Mouse (Mus musculus) liver, postnatal 0 days (tissue): ENCODE data around the gene Klhl32. TPM values are rescaled to one million over a fixed set of nuclear protein-coding genes. Genes with fewer than 3 reads are reported as not detected.
A peak's percentile ranks its signal among the peaks of the same experiment; 100 is the strongest.

Experiments
- ATAC-seq: fragments of 200-750 bp; cut with Nextera tagmentation; 2 replicates; pipeline ENCODE4 v1.8.0; 2017; ENCODE audit warnings: mild to moderate bottlenecking, moderate library complexity
- DNase-seq: peaks from one replicate; pipeline ENCODE4 v3.0.0-alpha.2; 2016
- H3K27ac ChIP-seq: fragments of 300-500 bp; sonication (generic); 2 replicates; pipeline ENCODE4 v1.5.1; 2014; ENCODE audit warnings: antibody characterized with exemption, moderate library complexity, mild to moderate bottlenecking, low read depth
- H3K27me3 ChIP-seq: fragments of 300-500 bp; sonication (generic); 2 replicates; pipeline ENCODE4 v1.6.1; 2014; ENCODE audit warnings: low read length, control low read depth, mixed read lengths; ENCODE audit not compliant: insufficient read depth
- H3K36me3 ChIP-seq: fragments of 300-500 bp; sonication (generic); replicated peaks from 2 replicates; pipeline ENCODE4 v1.6.1; 2014; ENCODE audit warnings: mild to moderate bottlenecking, control low read depth, low read length, moderate library complexity, mixed read lengths; ENCODE audit not compliant: insufficient read depth
- H3K4me1 ChIP-seq: fragments of 300-500 bp; sonication (generic); 2 replicates; pipeline ENCODE4 v1.6.1; 2014; ENCODE audit warnings: antibody characterized with exemption, mild to moderate bottlenecking, control low read depth; ENCODE audit not compliant: insufficient read depth
- H3K4me2 ChIP-seq: fragments of 300-500 bp; sonication (generic); 2 replicates; pipeline ENCODE4 v1.6.1; 2014; ENCODE audit warnings: low read depth, mild to moderate bottlenecking, low read length, moderate library complexity, mixed read lengths
- H3K4me3 ChIP-seq: fragments of 300-500 bp; sonication (generic); 2 replicates; pipeline ENCODE4 v1.5.1; 2014; ENCODE audit warnings: low read depth, low read length
- H3K9ac ChIP-seq: fragments of 300-500 bp; sonication (generic); replicated peaks from 2 replicates; pipeline ENCODE4 v1.6.1; 2014; ENCODE audit warnings: mild to moderate bottlenecking, moderate library complexity
- H3K9me3 ChIP-seq: fragments of 300-500 bp; sonication (generic); 2 replicates; pipeline ENCODE4 v1.6.1; 2016; ENCODE audit warnings: mild to moderate bottlenecking, control low read depth, low read length, mixed read lengths
- CTCF ChIP-seq: sonication (generic); IDR thresholded peaks from 2 replicates; pipeline ENCODE4 v1.5.1; 2016; ENCODE audit warnings: antibody characterized with exemption, low read depth
- EP300 ChIP-seq: IDR thresholded peaks from 2 replicates; pipeline ENCODE4 v1.6.1; 2016; ENCODE audit warnings: antibody characterized with exemption, low read depth, mild to moderate bottlenecking
- WGBS: fragments of 180-500 bp; shearing (Covaris S2); extraction: QIAGEN DNeasy Blood & Tissue Kit; methylation state at CpG from one replicate; pipeline ENCODE4 v1.1.7; 2014; ENCODE audit not compliant: insufficient replicate concordance; 5-methylcytosine and 5-hydroxymethylcytosine counted together
- polyA plus RNA-seq: library from polyadenylated mRNA; unstranded; fragments of >200 nt; fragmentation: Nextera tagmentation; extraction: Ambion mirVana; gene quantifications from 2 replicates; pipeline ENCODE4 v1.2.1, GENCODE M21; 2015

Gene Klhl32
- polyA plus RNA-seq, 1 experiment from 2014 or later: 0.18 TPM

DNA sequence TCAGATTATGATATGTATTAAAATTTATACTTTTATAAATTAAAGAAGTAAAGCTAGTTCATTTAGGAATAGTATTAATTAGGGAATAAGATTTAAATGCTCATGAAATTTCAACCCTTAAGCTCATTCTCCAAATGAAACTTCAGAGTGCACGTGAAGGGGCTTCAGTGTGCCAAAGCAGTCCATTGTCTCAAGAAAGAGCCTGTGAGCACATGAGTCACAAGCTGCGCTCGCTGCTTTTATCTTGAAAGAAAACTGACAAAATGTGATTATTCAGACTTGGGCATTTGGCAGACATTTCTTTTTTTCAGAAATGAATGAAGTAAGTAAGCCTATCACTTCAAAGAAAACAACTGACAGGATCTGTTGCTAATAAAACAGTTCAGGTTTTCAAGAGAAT, 266.9 kb downstream of the Klhl32 start:
- ATAC-seq: no peak
- Histone ChIP-seq H3K4me1 (no peaks in the 10 kb centered on the region), H3K27me3 (no peaks in the 10 kb centered on the region), H3K9ac (no peak overlapping the region), H3K27ac (no peak overlapping the region), H3K36me3 (peaks cover 14% of the 10 kb centered on the region), H3K4me3 (no peak overlapping the region), H3K4me2 (no peak overlapping the region), H3K9me3 (no peaks in the 10 kb centered on the region)
- DNase-seq: no peak
- TF ChIP-seq CTCF (no peak), EP300 (no peak)
- WGBS: 88% methylated on average over 3 of the region's 3 CpGs

DNA sequence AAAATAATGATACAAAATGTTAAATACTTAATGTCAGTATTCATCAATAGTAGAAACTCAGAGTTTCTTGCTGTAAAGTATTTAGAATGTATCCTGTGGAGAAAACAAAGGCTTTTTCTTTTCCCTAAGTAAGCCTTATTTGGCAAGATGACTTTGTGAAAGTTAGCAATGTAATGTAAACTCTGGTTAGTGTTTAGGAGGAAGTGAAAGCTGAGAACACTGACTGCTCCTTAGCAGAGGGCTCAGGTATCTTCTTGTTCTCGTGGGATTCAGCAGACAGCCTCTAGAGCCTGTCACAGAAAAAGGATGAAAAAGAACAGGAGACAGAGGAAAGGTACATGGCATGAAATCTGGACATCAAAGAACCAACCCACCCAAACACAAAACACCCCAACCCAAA, 268.6 kb downstream of the Klhl32 start:
- peaks cover 7% of the 10 kb centered on the region; the same call in 1 of the 2 replicates for H3K36me3 ChIP-seq
- no peak overlapping the region for H3K9ac ChIP-seq
- ATAC-seq: no peak

DNA sequence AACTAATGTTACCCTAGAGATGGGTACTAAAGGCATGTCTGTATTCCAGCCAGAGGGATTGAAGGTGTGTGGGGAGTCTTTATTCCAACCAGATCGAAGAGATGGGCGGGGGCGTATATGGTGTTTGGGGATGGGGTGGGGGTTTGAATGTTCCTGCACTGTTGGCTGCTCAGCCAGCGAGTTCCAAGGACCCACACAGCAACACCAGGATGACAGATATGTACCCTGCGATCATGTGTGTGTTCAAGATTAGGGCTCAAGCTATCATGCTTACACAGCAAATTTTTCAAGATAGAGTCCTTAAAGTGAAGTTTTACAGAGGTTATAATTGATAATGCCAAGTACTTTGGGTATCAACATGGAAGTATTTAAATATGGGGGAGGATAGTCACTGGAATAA, 273.3 kb downstream of the Klhl32 start:
- Histone ChIP-seq H3K9me3 (no peaks in the 10 kb centered on the region), H3K9ac (no peak overlapping the region), H3K4me2 (no peak overlapping the region), H3K27me3 (no peaks in the 10 kb centered on the region), H3K27ac (no peak overlapping the region), H3K4me1 (no peaks in the 10 kb centered on the region), H3K36me3 (peaks cover 6% of the 10 kb centered on the region; the same call in 1 of the 2 replicates), H3K4me3 (no peak overlapping the region)
- no peak for DNase-seq
- 73% methylated on average over 5 of the region's 5 CpGs for WGBS
- no peak for TF ChIP-seq CTCF
- 0 out of 2 replicates have a peak, but pooled peaks have one; percentile 34 for TF ChIP-seq EP300
- ATAC-seq: no peak

More for the DNA sequence above, 268.6 kb downstream of the Klhl32 start:
- no peak overlapping the region for H3K4me3 ChIP-seq
- no peaks in the 10 kb centered on the region for H3K4me1 ChIP-seq
- H3K27me3 ChIP-seq: no peaks in the 10 kb centered on the region
- WGBS: 65% methylated on average over 1 of the region's 1 CpGs
- no peak overlapping the region for H3K27ac ChIP-seq
- TF ChIP-seq EP300 (no peak), CTCF (no peak)
- H3K4me2 ChIP-seq: no peak overlapping the region
- DNase-seq: no peak
- no peaks in the 10 kb centered on the region for H3K9me3 ChIP-seq

DNA sequence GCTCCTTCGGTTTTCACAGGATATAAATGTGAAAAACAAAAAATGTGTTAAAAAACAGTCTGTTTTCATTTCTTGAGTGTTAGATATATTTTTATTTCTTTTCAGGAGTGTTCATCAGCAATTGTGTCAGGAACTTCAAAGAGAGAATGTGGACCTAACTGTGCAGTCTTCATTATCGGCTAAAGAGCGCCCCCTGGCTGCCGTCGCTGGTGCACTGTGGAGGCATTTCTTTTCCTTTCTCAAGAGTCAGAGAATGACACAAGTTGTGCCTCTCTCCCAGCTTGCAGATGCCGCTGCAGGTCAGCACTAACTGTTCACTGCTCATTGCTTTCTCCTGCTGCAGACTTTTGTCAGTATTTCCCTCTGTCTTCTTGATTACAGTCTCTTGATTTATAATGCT, 276.6 kb downstream of the Klhl32 start:
- WGBS: 25% methylated on average over 6 of the region's 6 CpGs
- ATAC-seq: no peak

DNA sequence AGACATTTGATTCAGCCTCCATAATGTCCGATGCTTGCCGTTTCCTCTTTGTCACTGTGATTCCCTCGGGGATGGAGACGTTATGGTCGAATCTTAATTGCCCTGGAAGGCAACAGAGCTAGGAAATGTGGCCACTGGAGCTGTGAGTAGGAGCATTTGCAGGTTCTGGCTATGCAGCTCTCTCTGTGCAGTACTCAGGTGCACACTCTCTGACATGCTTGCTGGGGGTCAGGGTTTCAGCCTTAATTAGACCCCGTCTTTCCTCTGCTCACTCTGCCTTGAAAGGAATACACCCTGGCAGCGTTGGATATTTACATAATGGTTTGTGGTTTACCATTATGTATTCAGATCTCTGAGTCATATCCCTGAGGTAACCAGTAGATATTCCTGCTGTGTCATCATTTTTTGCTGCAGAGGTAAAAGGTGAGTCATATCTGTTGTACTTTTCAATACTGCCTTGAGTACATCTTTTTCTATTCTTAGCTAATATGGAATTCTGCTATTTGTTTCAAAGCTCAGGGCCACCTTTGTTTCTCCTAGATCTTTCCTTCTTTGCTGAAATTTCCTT, 281.9 kb downstream of the Klhl32 start:
- Histone ChIP-seq H3K4me2 (no peak overlapping the region), H3K36me3 (no peaks in the 10 kb centered on the region), H3K9me3 (no peaks in the 10 kb centered on the region), H3K9ac (no peak overlapping the region), H3K4me3 (no peak overlapping the region), H3K4me1 (no peaks in the 10 kb centered on the region), H3K27me3 (no peaks in the 10 kb centered on the region), H3K27ac (no peak overlapping the region)
- ATAC-seq (no peak), DNase-seq (no peak)
- TF ChIP-seq CTCF (no peak), EP300 (no peak)
- 83% methylated on average over 7 of the region's 7 CpGs for WGBS

More for the DNA sequence above, 276.6 kb downstream of the Klhl32 start:
- no peak overlapping the region for H3K4me2 ChIP-seq
- H3K27me3 ChIP-seq: no peaks in the 10 kb centered on the region
- H3K36me3 ChIP-seq: 0 out of 2 replicates have a peak, but pooled peaks cover 2% of the 10 kb centered on the region
- no peak overlapping the region for H3K4me3 ChIP-seq
- no peak overlapping the region for H3K9ac ChIP-seq
- TF ChIP-seq EP300 (no peak), CTCF (peak; percentile 94)
- no peaks in the 10 kb centered on the region for H3K9me3 ChIP-seq
- peak; percentile 84 for DNase-seq
- no peaks in the 10 kb centered on the region for H3K4me1 ChIP-seq
- no peak overlapping the region for H3K27ac ChIP-seq

DNA sequence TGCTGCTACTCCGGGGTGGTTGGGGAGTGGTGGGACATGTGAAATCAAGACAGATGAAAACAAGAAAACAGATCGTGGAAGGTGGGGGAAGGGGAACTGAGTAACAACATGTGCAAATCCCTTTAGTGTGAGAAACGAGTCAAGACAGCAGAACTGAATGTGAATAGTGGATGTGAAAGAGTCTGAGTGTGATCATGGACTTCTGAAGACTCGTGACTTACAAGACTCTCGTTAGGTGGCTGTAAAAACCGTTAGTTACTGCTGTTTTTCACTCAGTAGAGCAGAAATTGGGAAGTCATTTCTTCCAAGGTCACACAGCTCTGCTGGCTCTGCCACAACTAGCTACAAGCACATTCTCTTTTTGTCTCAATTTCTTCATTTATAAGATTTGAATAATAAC, 282.9 kb downstream of the Klhl32 start:
- Histone ChIP-seq H3K27ac (no peak overlapping the region), H3K4me3 (no peak overlapping the region), H3K36me3 (no peaks in the 10 kb centered on the region), H3K9ac (no peak overlapping the region), H3K9me3 (no peaks in the 10 kb centered on the region), H3K27me3 (no peaks in the 10 kb centered on the region), H3K4me1 (no peaks in the 10 kb centered on the region), H3K4me2 (no peak overlapping the region)
- no peak for DNase-seq
- no peak for ATAC-seq
- no peak for TF ChIP-seq CTCF
- no peak for TF ChIP-seq EP300
- 73% methylated on average over 6 of the region's 6 CpGs for WGBS

Other genes starting within 250 kb of the Klhl32 start
- gene Ndufaf4, start 47.0 kb upstream of the Klhl32 start, polyA plus RNA-seq: 38.9 and 44.7 TPM in 2 replicates
- gene Gpr63, start 115.3 kb upstream of the Klhl32 start, polyA plus RNA-seq: 0.05 and 0.25 TPM in 2 replicates